Mouse (Mus musculus) liver, postnatal 0 days (tissue): ENCODE data around the gene Tmem51.
"Not testable (repeated sequence)": the region's sequence is repeated elsewhere in the genome, so short reads cannot be mapped to it uniquely, and the experiment has no call there.

Experiments used
- CTCF ChIP-seq: sonication (generic); IDR thresholded peaks from 2 replicates; pipeline ENCODE4 v1.5.1; 2016; ENCODE audit warnings: antibody characterized with exemption, low read depth
- EP300 ChIP-seq: IDR thresholded peaks from 2 replicates; pipeline ENCODE4 v1.6.1; 2016; ENCODE audit warnings: antibody characterized with exemption, low read depth, mild to moderate bottlenecking

- not testable (repeated sequence) for TF ChIP-seq CTCF, EP300
These were observed 90.0 kb downstream of the Tmem51 start for GRCm38 (mm10) chr4:141994062-141994471.
